Mouse (Mus musculus) liver, postnatal 0 days (tissue): Measurements from ENCODE around the gene Mrps18a.

Source experiments
- CTCF ChIP-seq: sonication (generic); IDR thresholded peaks from 2 replicates; pipeline ENCODE4 v1.5.1; 2016; ENCODE audit warnings: antibody characterized with exemption, low read depth
- EP300 ChIP-seq: IDR thresholded peaks from 2 replicates; pipeline ENCODE4 v1.6.1; 2016; ENCODE audit warnings: antibody characterized with exemption, low read depth, mild to moderate bottlenecking

DNA sequence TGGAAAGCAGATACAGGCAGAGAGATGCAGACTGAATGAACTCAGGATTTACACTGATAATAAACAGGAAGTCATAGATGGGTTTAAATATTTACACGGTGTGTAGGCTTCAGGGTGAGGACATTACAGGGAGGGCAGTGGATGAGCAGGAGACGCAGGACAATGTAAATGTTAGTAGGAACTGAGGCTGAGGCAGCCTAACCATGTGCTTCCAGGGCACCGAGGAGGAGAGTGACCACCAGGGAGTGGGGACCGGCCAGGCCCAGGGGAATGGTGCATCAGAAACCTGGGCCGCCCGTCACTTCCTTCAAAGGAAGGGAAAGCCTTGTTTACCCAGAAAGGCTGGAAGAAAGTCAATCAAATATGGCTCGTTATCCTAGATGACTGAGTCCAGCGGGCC lies 12.3 kb upstream of the Mrps18a start:
- TF ChIP-seq CTCF, result no peak
- TF ChIP-seq EP300, result no peak
